Mouse (Mus musculus): ENCODE results near the gene Eya4.

The Eya4 gene

DNA sequence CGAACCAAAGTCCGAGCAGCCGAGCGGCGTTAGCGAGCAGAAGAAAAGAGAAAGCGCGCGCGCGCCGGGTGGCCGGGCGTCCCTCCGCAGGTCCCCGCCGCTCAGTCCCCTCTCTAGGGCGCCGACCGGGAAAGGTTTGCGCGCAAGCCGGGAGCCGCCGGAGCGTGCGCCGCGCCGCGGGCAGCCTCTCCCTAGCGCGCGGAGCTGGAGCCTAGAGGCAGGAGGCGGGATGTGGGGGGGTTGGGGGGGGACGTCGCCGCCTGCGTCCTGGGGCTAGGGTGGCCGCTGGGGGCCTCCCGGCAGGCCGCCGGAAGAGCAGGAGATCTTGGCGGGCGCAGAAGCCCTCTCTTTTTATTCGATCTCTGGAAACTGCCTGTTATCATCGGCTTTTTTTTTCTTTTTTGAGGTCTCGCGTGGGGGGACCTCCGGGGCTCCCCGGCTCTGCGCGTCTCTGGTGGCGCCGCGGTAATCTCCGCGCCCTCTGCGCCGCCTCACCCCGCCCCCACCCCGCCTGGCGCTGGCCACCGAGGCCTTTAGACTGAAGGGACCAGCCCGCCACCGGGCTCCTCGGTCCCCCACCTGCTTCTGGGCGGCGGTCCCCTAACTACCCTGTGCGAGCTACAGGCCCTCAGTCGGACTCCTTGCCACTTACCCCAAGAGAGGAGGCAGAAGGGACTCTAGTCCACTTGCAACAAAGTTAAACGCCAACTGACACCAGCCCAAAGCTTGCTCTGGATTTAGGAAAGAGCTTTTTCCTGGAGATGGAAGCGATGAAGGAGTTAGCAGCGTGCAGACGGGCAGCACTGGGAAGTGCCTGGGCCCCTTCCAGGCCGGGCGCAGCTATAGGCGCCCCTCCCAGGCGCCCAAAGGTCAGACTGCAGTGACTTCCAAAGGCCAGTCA is at the start of gene Eya4:
Eya4 (minus strand) TSS at position 776 of the 901 bp plus-strand sequence.
- DNase-seq (ENCODE audit: low spot score), result peak; percentile 11

DNA sequence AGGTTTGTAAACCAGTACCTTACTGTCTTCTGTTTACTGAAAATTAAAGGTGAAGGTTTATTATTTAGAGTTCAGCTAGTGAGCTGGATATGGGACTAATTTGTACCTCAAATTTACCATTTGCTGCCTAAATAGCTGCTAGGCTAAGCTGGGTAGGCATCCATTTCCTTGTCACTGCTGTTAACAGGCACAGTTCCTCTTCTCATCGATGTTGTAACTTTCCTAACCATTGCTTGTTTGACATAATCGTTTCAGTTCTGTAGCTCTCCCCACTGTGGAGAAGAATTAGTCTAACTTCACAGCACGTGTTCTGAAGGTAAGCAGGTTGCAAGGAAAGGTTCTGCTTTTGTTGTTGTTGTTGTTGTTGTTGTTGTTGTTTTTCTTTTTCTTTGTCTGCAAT is 44.8 kb upstream of the Eya4 start:
- no peak for DNase-seq (ENCODE audit: low spot score)

DNA sequence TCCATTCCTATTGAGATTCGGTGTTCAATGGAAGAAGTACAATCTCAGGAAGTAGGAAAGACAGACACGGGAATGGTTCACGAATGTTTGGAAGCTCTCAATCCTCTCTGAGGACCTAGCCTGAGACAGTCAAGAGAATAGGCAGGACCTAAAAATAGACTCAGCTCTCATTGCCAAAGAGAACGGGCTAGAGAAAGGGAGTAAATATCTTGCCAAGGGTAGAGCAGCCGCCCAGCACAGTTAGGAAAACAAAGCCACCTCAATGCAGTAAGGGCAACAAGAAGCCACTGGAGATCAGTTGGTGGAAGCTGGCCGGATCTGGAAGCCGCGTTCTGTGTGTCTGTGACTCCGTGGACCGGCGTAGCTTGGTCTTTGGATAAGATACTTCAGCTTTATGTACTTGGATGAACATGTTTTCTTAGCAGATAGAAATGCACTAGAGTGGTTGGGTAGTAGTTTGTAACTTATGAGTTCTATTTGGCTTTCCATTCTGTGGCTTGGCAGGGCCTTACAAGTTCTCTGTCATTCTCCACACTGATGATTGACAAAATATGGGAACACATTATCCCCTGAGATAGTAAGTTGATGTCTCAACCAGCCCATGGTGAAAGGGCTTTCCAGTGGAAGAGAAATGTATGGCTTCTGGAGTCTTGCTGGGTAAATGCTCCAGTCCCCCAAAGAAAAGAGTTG is 44.1 kb upstream of the Eya4 start:
- DNase-seq (ENCODE audit: low spot score), result no peak

DNA sequence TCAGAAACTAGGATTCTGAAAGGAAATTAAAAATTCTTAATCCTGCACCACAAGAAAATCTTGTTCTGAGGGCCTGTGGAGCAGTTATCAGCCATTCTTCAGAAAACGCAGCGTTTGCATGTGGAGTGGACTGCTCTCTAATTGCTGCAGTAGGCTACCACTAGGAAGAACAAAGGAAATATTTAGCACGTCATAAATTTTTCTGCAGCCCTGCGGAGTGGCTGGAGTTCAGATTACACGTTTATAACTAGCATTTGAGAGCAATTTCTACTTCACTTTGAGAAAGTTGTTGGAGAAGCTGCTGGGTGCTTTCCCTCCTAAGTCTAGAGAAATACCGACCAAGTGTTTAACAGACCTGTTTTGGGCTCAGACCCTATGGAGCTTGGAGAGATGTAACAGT is 43.6 kb upstream of the Eya4 start:
- no peak for DNase-seq (ENCODE audit: low spot score)

DNA sequence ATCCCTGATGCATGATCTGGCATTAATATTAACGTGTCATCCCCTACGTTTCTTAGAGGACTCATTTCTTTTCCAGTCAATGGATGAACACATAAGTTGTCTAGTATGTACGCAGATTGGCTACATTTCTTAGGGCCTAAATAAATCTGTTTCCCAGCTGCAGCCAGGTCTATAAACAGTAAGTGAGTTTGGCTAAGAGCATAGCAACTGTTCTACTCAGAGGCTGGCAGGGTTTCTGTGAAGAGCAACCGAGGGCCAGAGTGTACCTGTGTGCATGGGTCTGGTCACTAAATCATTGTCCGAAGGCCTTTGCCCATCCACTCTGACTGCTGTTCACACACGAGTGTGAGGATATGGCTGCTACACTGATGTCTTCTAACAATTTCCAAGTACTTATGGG is 13.3 kb upstream of the Eya4 start:
- no peak for DNase-seq (ENCODE audit: low spot score)

DNA sequence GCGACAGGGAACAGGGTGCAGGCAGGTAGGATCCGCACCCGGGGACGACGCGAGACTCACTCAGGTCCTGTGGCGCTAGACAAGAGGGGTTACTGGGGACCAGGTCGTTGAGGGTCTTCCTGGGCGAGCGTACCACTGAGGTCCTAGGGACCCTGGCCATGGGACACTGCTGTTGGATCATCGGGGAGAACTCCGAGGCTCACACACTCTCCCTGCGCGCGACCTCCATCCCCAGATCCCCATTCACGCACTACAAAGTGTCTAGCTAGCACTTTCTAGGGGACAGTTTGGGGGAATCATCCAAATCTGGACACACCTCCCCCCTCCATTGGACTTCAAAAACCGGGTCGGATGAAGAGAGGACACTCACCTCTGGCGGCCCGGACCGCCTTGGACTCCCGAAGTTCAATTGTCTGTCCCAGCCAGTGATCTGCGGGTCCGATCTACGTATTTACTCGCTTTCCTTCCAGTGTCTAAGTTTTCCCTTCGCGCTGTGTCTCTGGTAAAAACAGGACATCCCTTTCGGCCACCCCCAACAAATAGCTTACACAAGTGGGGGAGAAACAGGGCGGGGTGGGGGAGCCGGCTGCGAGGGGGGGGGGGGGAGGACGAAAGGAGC is 1.1 kb downstream of the Eya4 start:
- peak; percentile 8 for DNase-seq (ENCODE audit: low spot score)

DNA sequence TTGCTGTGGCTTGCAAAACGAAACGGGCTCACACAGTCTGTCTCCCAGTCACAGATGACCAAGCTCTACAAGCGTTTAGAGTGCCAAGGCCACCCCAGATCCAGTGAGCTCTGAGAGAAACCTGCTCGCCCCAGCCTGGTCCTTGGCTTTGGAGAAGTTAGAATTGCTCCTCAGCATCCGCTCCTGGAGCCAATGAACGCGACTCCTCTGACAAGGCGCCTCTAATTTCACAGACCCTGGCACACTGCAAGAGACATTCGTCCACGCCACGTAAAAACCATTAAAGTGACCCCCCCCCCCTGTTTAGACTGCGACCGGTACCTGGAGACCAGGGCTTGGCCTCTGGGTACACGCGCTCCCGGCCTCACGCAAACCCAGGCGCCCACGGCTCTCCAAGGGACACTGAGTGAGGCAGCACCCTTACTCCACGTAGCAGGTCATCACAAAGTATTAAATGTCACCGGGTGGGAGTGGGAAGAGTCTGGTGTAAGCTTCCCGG is 1.6 kb downstream of the Eya4 start:
- DNase-seq (ENCODE audit: low spot score), result no peak

DNA sequence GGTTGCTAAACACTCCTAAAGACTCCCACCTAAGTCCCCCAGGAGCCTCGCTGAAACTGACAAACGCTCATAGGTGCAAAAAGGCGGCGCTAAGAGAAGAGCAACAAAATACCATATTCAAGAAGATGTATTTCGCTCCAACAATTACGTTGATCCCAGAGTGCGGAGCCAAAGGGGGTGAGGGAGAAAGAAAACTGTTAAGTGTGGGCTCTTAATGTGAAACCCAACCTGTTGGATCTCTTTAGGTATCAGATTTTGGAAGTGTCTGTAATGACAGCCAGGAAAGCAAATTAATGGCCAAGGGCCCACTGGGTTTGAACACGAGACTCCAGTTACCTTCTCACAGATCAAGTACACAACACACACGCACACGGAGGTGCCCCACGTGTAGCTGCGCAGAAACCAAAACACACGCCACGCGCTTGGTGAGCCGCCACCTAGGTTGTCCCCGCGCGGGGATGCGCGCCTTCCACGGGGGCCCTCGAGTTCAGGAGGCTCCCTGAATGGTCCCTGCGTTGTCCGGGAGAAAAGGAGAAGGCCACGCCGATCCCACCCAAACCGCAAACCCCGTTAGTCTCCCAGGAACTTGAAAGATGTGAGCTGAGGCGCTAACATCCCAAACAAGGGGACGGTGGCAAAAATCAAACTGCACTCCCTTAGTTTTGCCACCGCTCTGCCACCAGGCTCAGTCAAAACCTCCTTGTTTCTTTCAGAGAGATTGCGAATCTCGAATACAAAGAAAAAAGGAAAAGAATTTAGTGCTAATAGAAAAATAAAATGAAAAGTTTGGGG is 2.3 kb downstream of the Eya4 start:
- DNase-seq (ENCODE audit: low spot score), result no peak

DNA sequence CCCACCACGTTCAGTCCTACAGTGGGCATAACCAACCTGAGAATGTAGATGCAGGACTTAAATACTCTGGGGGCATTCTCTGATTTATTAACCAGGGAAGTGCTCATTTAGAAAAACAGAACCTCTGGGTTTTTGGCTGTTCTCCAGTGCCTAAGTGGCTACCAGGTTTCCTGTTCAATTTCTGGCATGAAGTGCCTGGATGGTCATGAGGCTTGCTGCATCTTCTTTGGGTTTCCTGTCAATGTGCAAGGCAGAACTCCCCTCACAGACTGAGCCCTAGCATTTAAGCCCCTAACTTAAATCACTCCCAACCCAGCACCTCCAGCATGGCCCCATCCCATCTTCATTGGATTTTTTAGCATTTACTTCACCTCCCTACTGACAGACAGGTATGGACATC is 13.3 kb downstream of the Eya4 start:
- no peak for DNase-seq (ENCODE audit: low spot score)

DNA sequence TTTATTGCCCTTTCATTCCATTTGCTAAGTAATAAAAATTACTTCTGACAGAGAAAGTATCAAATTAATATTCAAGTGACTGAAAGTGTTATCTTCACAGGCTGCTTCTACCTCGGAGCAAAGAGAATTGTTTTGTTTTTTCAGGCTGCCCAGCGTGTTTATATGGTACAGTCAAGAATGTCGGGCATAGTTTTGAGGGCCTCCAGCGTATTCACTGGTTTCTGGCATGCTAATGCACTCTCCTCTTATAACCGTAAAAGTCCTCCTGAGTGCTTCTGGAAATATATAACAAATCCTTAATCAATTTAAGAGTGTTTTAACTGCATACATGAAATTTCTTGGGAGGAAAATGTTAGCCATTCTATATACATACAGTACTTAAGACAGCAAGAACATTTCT is 17.8 kb downstream of the Eya4 start:
- no peak for DNase-seq (ENCODE audit: low spot score)

DNA sequence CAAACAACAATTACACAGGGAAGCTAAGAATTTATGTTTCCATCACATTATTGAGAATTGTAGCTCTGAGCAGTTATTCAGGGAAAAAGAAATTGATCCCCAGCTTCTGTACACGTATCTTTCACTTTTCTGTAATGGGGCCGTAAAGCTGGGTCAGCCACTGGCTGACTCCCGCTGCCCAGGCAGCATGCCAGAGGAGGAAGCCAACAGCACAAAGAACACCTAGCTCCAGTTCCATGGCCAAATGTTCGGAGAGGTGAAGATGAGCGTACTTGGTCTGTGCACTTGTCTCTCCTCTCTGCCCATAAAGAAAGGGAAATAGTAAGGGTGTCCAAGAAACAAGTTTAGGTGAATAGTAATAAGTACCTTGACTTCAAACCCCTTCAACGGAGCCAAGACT is 22.9 kb downstream of the Eya4 start:
- DNase-seq (ENCODE audit: low spot score), result no peak

DNA sequence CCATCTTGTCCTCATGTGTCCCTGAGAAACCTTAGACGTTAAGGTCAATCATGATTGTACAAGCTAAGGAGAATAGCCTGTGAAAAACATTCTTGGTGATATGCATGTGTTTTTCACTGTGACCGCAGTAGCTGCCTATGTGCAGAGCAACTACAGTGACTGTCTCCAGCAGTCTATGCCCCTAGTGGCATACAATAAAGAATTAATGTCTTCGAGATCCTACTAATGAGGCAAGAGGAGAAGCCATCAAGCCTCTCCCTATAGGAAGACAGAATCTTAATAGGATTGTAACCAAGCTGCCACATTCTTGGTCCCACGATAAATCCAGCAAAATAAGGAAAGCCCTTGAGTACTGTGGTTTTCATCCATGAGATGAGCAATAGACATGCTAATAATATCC is 28.3 kb downstream of the Eya4 start:
- no peak for DNase-seq (ENCODE audit: low spot score)

DNA sequence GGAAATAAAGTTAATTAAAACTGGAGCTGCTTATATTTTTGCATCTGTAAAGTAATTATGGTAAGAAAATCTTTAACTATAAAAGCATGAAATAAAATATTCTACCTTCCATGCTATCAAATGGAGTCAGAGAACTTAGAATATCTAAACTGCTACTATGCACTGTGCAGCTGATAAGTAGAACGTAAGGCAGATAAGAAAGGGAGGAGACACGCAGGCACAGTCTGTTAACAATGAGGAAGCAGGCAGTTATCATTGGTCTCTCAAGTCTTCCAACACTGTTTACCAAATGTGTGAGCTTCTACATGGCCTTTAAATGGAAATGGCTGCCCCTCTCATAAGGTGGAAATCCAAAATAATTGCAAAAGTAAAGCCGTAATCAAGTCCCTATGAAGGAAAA is 55.0 kb downstream of the Eya4 start:
- DNase-seq (ENCODE audit: low spot score), result no peak

DNA sequence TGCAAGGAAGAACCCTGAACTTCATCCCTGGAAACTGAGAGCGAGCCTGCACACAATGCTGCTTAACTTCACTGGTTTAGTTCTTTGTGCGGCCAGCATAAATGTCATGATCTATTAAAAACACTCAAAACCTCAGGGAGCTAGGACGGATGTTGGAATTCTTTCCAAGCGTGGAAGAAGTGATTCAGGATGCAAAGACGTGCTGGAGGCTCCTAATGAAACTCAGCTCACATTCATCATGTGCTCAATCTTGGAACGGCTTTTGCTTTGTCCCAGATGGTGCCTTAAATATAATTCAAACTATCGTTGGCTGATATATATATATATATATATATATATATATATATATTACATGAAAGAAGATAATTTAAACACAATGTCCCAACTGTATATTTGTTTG is 58.1 kb downstream of the Eya4 start:
- no peak for DNase-seq (ENCODE audit: low spot score)

DNA sequence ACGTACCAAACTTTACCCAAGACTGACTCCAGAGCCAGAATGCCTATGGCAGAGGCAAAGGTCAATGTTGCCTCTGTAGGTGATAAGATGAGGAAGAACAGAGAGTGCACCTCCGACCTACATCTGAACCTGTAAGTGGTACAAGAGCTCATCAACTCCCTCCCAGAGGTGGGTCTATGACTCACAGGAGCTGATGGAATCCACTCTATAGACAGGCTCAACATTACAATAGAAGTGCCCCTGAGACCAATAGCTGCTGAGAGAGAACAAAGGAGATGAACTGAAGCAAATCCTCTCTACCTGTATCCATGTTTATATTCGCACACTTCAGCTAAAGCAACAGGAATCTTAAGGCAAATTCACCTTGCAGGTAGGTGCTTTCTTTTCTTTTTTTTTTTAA is 73.2 kb downstream of the Eya4 start:
- DNase-seq (ENCODE audit: low spot score), result no peak

DNA sequence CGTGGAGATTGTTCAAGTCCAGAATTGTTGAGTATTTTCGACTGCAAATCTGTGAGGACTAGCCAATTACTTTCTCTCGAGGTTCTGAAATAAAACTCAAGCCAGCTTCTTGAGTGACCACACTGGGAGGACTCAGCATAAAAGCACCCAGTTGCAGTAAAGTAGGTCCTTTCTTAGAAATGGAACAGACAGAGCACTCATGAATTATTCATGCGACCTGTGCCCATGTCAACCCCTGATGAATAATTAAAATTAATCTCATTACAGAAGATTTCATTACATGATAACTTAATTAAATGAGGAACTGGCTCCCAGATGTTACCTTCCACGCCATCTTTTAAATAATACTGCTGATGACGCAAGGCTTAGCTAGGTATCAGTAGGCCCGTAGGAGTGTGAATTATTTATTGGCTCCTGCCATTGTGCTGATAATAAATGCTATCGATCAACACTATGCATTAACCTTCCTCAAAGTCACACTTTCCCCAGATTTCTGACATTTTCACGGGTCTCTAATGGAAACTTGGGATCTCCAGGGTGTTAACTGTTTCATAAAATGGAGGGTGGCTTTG is 79.5 kb downstream of the Eya4 start:
- no peak for DNase-seq (ENCODE audit: low spot score)

DNA sequence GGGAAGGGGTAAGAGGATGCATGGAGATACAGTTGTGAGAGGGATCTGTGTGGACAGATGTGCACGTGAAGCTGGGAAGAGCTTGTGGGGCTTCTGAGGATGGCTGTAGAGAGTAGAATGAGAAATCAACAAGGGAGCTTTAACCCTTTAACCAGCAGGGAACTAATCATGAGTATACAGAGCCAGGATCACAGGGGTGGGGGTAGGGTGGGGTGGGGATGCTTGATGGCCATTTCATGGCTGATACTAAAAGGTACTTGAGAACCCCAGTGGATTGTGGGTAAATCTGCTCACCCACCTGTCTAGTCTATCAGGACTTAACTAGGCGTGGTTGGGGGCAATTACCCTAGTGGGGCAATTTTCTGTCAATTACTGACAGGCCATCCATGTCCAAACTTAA is 80.1 kb downstream of the Eya4 start:
- no peak for DNase-seq (ENCODE audit: low spot score)

DNA sequence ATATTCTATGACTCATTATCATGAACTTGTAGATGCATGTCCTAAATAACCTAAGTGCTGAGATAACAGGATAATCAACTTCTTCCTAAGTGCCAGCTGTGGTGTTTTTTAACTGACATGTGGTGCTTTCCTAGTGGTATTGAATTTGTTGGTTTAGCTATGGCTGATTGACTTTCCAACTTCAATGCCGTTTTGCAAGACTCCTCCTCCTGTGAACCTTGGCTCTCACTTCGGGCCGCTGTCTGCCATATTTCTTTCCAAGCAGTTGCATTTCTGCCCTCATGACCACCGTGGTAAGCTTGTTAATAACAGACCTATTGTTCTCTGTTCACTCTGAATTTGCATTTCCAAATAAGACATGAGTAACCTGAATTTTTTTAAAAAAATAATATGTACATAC is 98.4 kb downstream of the Eya4 start:
- no peak for DNase-seq (ENCODE audit: low spot score)

DNA sequence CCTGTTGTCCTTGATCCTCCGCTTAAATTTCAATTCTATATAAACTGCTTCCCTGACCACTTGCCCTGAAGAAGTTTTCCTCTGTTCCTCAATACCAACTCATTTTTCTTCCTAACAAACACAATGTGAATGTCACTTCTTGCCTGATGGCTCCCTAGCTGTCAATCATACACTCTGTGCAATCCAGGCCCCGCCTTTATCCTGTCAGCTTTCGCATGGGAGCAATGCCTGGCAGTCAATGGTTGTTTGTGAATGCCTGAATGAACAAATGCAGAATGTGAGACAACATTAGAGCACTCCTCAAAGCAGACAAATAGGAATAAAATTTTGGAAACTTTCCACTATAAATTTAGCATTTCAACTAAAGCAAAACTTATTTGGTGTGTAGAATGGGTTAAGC is 104.1 kb downstream of the Eya4 start:
- DNase-seq (ENCODE audit: low spot score), result no peak

DNA sequence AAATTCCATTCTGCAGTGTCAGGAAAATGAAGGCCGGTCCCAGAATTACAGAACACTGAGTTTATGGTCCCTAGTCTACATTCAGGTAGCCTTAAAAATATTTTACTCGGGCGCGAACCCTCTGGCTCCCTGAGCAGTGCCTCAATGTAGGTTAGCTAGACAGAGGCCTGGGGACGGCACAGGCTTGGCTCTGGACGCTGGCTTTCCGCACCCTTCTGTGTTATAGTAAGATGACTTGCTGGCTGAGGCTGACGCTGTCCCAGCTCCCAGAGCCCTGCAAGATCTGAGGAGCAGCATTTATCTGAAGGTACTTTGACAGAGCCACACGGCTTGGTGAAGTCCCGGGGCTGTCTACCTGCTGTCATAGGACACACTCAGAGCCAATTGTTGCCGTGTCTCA is 113.7 kb downstream of the Eya4 start:
- no peak for DNase-seq (ENCODE audit: low spot score)

DNA sequence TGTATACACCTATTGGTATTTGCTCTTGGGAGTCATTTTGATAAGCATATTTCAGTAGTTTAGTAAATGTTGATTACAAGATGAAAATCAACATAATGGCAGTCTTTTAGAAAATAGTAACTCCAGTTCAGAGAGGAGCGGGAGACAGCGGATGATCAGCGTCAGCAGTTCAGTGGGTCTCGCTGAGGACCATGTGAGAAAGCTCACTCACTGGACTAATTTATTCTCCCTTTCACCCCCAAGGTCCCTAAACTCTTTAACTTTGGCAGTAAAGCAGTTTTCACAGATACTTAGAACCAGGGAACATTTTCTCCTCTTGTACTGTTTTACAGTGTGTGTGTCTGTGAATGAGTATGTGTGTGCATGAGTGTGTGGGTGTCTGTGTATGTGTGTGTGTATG is 115.2 kb downstream of the Eya4 start:
- DNase-seq (ENCODE audit: low spot score), result no peak

DNA sequence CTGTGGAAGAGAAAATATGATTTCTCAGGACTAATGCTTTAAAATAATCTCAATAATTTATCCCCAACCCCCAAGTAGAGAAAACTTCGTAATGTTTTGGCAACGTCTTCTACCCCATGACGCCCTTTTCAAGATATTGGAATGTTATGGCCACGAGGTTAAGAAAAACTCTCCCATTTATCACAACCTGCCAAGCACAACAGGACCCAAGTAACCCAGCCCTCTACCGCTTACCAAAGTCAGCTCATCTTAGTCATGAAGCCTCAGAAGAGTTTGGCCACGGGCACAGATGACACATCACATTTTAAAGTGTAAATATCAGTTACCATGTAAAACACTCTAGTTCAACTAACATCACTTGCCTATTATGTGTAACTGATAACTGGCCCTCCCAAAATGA is 117.2 kb downstream of the Eya4 start:
- no peak for DNase-seq (ENCODE audit: low spot score)
